ENCODE assay signal across 16 mouse cellular contexts in the genomic region with DNA sequence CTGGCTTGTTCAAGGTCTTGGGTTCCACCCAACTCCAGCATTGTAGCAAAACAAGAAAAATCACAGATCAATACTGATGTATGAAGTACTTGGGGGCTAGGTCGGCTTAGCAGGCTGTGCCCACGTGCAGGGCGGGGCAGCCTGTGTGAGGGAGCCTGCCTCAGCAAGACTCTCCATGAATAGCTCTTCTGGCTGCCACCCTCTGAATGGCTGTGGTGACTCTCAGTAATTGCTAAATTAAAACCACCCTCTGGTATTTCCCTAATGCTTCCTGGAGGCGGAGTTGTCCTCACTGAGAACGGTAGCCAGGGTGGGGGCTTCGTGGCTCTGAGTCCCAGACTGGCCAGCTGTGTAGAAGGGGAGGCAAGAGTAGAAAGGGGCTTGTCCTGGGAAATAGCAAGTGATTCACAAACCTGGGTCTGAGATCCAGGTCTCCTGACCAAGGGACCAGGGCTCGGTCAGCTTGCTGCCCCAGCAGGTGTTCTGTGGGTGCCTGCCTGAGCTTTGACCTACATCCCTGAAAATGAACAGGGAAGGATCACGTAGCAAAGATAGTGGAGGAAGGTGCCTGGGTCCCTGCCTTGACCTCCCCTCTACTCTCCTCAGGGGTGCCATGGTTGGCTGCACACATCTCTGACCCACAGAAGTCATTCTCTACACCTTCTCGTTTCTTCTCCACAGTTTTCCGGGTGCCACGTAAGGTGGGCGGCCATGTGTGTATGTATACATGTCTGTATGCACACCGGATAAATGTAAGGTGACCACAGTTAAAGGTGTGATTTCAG. TPM values are rescaled to one million over a fixed set of nuclear protein-coding genes. Genes with fewer than 3 reads are reported as not detected.
A peak's percentile ranks its signal among the peaks of the same experiment; 100 is the strongest.
DNase-seq lines count a peak whose midpoint lies in the region; ATAC-seq and TF ChIP-seq lines count a peak whose summit lies in the region.
"Had no signal": no experiment of that assay in that cellular context is flagged by ENCODE, and none has a peak within 500 bp of the region (broad histone marks: within the 10 kb centered on the region; RNA-seq: fewer than 3 reads in every experiment).

No protein-coding gene starts in this region.

- no peak for ATAC-seq in forebrain, embryonic 14.5 days
- no peak for ATAC-seq in forebrain, embryonic 12.5 days (ENCODE audit: low FRiP score)

- no peak overlapping the region for H3K4me3 ChIP-seq in cerebellum, adult 2 months (replicated peaks; ENCODE audit: insufficient read depth, low read depth, low read length)
- no peak overlapping the region for H3K4me3 ChIP-seq in forebrain, embryonic 14.5 days (ENCODE audit: low read depth, low read length)
- H3K4me3 ChIP-seq in forebrain, embryonic 12.5 days (replicated peaks), result no peak overlapping the region
- no peak overlapping the region for H3K4me3 ChIP-seq in layer of hippocampus, adult 2 months
- H3K4me3 ChIP-seq: embryonic facial prominence, embryonic 15.5 days; heart, embryonic 12.5 days; hindbrain, embryonic 10.5 days; limb, embryonic 15.5 days; midbrain, embryonic 13.5 days had no signal

- TF ChIP-seq POLR2A in cerebellum, adult 2 months (IDR thresholded peaks at IDR 0.05; ENCODE audit: borderline replicate concordance, insufficient read depth, low read length), result no peak

- no peaks in the 10 kb centered on the region for H3K36me3 ChIP-seq in forebrain, embryonic 14.5 days (ENCODE audit: control insufficient read depth, insufficient read depth, low read length)
- H3K36me3 ChIP-seq in forebrain, embryonic 12.5 days (replicated peaks), result no peaks in the 10 kb centered on the region
- H3K36me3 ChIP-seq: embryonic facial prominence, embryonic 15.5 days; heart, embryonic 12.5 days; hindbrain, embryonic 10.5 days; limb, embryonic 15.5 days; midbrain, embryonic 13.5 days had no signal

- WGBS in cerebellum, adult 2 months, result 42% methylated on average over 13 of the region's 13 CpGs
- 58% methylated on average over 13 of the region's 13 CpGs for WGBS in forebrain, embryonic 14.5 days
- WGBS in forebrain, embryonic 12.5 days, result 57% methylated on average over 13 of the region's 13 CpGs

- peak overlapping the region; percentile 73 for H3K27ac ChIP-seq in cerebellum, adult 2 months (ENCODE audit: insufficient read depth, low read length)
- no peak overlapping the region for H3K27ac ChIP-seq in forebrain, embryonic 14.5 days (ENCODE audit: low read depth, low read length)
- H3K27ac ChIP-seq in forebrain, embryonic 12.5 days, result no peak overlapping the region
- peak overlapping the region; percentile 49; the same call in 1 of the 2 replicates for H3K27ac ChIP-seq in layer of hippocampus, adult 2 months
- H3K27ac ChIP-seq: embryonic facial prominence, embryonic 15.5 days; hindbrain, embryonic 10.5 days; kidney, postnatal 0 days; limb, embryonic 15.5 days; liver, embryonic 14.5 days; midbrain, embryonic 13.5 days had no signal

- H3K9me3 ChIP-seq in forebrain, embryonic 14.5 days (replicated peaks; ENCODE audit: control insufficient read depth, low read length), result no peaks in the 10 kb centered on the region
- no peaks in the 10 kb centered on the region for H3K9me3 ChIP-seq in forebrain, embryonic 12.5 days
- H3K9me3 ChIP-seq: embryonic facial prominence, embryonic 15.5 days; heart, embryonic 12.5 days; hindbrain, embryonic 10.5 days; limb, embryonic 15.5 days; midbrain, embryonic 13.5 days had no signal

- H3K4me1 ChIP-seq in cerebellum, adult 2 months (ENCODE audit: control insufficient read depth, insufficient read depth, low read length), result peaks cover 81% of the 10 kb centered on the region
- peaks cover 19% of the 10 kb centered on the region for H3K4me1 ChIP-seq in forebrain, embryonic 14.5 days (ENCODE audit: control insufficient read depth, insufficient read depth, low read length)
- peaks cover 23% of the 10 kb centered on the region for H3K4me1 ChIP-seq in forebrain, embryonic 12.5 days

- no peaks in the 10 kb centered on the region for H3K27me3 ChIP-seq in cerebellum, adult 2 months (ENCODE audit: control insufficient read depth, insufficient read depth, low read length)
- 0 out of 2 replicates have a peak, but pooled peaks cover 1% of the 10 kb centered on the region for H3K27me3 ChIP-seq in forebrain, embryonic 14.5 days (replicated peaks; ENCODE audit: control insufficient read depth, insufficient read depth, low read length)
- peaks cover 50% of the 10 kb centered on the region for H3K27me3 ChIP-seq in forebrain, embryonic 12.5 days

- DNase-seq in cerebellum, adult 2 months, result peak in 1 of 2 experiments; percentile 37
- no peak for DNase-seq in cerebellum, adult 8-10 months
- DNase-seq in forebrain, embryonic 14.5 days (ENCODE audit: low spot score), result no peak
- no peak for DNase-seq in layer of hippocampus, adult 2 months (ENCODE audit: low spot score in 2 of 2)
- no peak for DNase-seq in layer of hippocampus, postnatal 25 days (ENCODE audit: extremely low spot score in 1 of 2, low spot score in 1 of 2)
- peak; percentile 84 for DNase-seq in brain, adult 2 months (ENCODE audit: low read depth, low spot score)
- no peak for DNase-seq in urinary bladder, postnatal 14 days (ENCODE audit: low spot score)

- 0 out of 2 replicates have a peak overlapping the region, but pooled peaks have one; percentile 5 for H3K9ac ChIP-seq in forebrain, embryonic 14.5 days (ENCODE audit: low read length)
- H3K9ac ChIP-seq in forebrain, embryonic 12.5 days, result no peak overlapping the region
- H3K9ac ChIP-seq: embryonic facial prominence, embryonic 15.5 days; heart, embryonic 12.5 days; limb, embryonic 15.5 days; liver, embryonic 14.5 days; lung, embryonic 14.5 days; midbrain, embryonic 13.5 days had no signal

- H3K4me2 ChIP-seq in forebrain, embryonic 14.5 days (ENCODE audit: low read length), result no peak overlapping the region
- no peak overlapping the region for H3K4me2 ChIP-seq in forebrain, embryonic 12.5 days
- H3K4me2 ChIP-seq: embryonic facial prominence, embryonic 15.5 days; heart, embryonic 12.5 days; limb, embryonic 15.5 days; lung, embryonic 14.5 days had no signal

- TF ChIP-seq CTCF in cerebellum, adult 2 months (IDR thresholded peaks at IDR 0.05; ENCODE audit: borderline replicate concordance, insufficient read depth, low read depth, low read length), result no peak
- no peak for TF ChIP-seq CTCF in layer of hippocampus, adult 2 months (conservative IDR thresholded peaks at IDR 0.05)

RNA-seq across cellular contexts. Expression of a gene that starts 12.4 kb away (rescaled TPM):
- polyA plus RNA-seq in cerebellum, adult 2 months (2012; rRNA removed), result 396 and 425 TPM in 2 replicates
- polyA plus RNA-seq in forebrain, embryonic 14.5 days (2014; fragmentation: Nextera tagmentation; extraction: Ambion mirVana), result 25.5 and 32.7 TPM in 2 replicates
- polyA plus RNA-seq in forebrain, embryonic 12.5 days (2016; fragmentation: Nextera tagmentation; extraction: Ambion mirVana), result 7.3 and 8.6 TPM in 2 replicates
- total RNA-seq in layer of hippocampus, adult 2 months (2021), result 100 to 1,000 TPM; 281 to 291 TPM
- total RNA-seq in layer of hippocampus, postnatal 25 days (2021), result 100 to 1,000 TPM; 263 to 285 TPM

Comparison
In these comparisons a context has a peak if more than half of its experiments do, and no peak if none do; other contexts are left out.
1. H3K27ac ChIP-seq: peak in cerebellum, adult 2 months (single experiment) and layer of hippocampus, adult 2 months (single experiment); none in forebrain, embryonic 14.5 days (single experiment) and forebrain, embryonic 12.5 days (single experiment).
2. RNA of a gene that starts 12.4 kb away (polyA plus RNA-seq): 396 to 425 TPM in cerebellum, adult 2 months; 25.5 to 32.7 TPM in forebrain, embryonic 14.5 days and 7.3 to 8.6 TPM in forebrain, embryonic 12.5 days; every median in the first group is over 10 times any median in the second.